Mouse (Mus musculus) cerebellum, adult 9-10 months (tissue): ENCODE results near the gene Nfasc.
A peak's percentile ranks its signal among the peaks of the same experiment; 100 is the strongest.

Experiments used
- DNase-seq: peaks from one replicate; pipeline ENCODE4 v3.0.0; 2022

Gene Nfasc

DNA sequence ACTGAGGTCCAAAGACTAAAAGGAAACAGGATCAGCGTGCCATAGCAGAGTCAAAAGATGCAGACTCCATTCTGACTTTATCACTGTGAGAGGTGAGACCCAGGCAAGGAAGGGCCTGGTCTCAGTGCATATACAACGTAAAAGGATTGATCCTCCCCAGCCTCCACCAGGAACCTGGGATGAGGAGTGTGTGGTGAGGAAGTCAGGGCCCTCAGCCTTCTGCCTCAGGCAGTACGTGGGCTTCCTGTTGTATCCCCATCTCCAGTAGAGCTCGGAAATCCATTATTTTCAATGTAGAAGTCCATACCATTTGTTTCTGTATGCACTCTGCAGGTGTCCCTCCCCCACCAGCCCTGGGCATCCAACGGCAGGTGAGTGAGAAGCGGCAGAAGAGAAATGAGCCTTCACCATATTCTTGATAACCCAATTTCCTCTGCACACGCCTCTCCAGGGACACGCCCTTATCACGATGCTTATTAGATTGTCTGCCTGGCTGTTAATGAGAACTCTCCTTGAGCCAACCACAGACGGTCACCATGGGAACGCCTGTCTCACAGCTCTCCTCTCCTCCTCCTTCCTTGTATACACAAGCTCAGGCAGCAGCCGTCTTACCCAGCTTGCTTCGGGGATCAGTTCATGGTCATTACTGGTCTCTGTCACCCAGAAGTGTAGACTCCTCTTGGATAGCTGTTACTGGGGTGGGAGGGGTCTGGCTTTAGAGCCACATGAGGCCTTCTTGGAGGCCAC, 100.4 kb downstream of the Nfasc start:
- no peak for DNase-seq

DNA sequence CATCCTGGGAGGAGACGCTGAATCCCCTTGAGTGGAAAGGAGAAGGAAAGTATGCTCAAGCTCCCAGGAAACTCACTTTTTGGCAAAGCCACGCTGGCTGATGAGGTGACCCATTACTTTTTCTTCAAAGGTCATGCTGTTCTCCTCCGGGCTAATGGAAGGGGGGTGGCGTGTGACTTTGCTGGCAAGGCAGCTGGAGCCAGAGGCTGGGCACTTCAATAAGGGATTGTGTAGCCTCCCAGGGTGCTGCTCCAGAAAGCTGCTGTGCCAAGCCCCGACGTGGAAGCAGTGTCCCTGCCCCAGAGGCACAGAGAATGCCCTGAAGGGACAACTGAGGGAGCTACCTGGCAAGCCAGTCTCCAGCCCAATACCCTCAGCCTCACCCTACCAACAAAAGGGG, 101.3 kb downstream of the Nfasc start:
- DNase-seq: no peak

- DNase-seq: no peak
These were observed 104.3 kb downstream of the Nfasc start for GRCm38 (mm10) chr1:132637346-132637745.

- peak; percentile 89 for DNase-seq
These were observed 111.8 kb downstream of the Nfasc start for GRCm38 (mm10) chr1:132629611-132630370.

GRCm38 (mm10) chr1:132628599-132628998, 113.0 kb downstream of the Nfasc start:
- DNase-seq: no peak

GRCm38 (mm10) chr1:132628183-132628582, 113.4 kb downstream of the Nfasc start:
- DNase-seq: no peak

GRCm38 (mm10) chr1:132626125-132626756, 115.4 kb downstream of the Nfasc start:
- DNase-seq: peak; percentile 55

- no peak for DNase-seq
These were observed 116.6 kb downstream of the Nfasc start for GRCm38 (mm10) chr1:132625034-132625433.

GRCm38 (mm10) chr1:132624466-132624865, 117.1 kb downstream of the Nfasc start:
- no peak for DNase-seq

DNA sequence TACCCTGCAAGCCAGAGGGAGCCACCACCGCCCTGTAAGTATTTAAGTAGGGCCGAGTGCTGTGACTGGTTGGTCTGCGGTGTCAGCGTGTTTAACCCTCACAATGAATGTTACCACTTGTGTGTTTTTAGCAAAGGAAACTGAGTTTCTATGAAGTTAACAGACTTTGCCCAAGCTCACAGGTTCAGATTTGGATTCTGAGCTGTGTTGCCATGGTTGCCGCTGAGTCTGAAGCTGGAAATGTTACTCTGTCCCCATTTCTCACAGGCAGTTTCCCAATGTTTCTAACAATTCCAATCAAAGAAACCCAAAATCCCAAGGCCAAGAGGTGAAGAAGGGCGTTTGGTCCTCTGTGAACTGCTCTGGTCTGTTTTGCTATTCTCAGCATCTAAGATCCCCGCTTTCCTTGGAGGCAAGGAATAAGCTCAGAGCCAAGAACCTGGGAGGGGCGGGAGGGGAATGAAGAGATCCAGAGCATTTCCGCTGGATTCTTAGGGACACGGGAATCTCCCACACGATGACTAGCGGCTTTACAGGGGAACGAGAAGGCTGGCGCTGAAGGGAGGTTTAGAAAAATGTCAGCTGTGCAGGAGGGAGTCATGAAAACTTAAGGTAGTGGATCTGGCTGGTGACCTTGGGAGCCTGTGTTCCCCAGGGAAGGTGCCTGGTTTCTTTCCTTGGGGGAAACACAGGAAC, 117.8 kb downstream of the Nfasc start:
- no peak for DNase-seq

- DNase-seq: no peak
These were observed 129.5 kb downstream of the Nfasc start for GRCm38 (mm10) chr1:132612066-132612465.

DNA sequence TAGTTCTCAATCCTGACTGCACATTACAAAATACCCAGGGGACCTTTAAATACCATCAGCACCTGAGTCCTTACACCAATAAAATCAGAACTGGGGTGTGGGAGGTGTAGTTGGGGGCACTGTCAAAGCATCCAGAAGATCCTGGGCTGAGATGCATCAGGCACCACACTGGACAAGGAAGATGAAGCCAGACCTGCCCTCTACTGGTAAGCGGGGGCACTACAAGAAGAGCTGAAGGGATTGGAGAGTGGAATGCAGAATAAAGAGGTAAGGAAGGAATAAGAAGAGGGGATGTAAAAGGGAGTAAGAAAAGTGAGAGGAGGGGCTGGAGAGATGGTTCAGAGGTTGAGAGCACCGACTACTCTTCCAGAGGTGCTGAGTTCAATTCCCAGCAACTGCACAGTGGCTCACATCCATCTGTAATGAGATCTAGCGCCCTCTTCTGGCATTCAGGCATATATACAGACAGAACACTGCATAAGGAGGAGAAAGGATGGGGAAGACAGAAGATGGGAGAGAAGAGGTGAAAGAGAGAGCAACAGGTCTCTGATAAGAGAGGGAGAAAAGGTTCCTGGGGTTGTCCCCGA, 132.5 kb downstream of the Nfasc start:
- DNase-seq: peak; percentile 81

DNA sequence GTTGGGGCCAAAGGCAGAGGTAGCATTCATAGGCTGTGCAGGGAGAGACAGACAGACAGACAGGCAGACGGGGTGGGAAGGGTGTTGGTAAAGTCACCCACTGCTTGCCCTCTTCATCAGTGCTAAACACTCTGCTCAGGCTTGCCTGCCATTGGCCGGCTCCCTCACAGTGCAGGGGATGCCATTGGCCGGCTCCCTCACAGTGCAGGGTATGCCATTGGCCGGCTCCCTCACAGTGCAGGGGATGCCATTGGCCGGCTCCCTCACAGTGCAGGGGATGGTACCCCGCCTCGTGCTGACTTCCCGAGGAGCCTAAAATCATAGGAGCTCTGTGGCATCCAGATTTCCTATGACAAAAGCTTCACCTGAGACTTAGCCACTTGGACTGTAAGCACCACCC, 139.4 kb downstream of the Nfasc start:
- DNase-seq: no peak

DNA sequence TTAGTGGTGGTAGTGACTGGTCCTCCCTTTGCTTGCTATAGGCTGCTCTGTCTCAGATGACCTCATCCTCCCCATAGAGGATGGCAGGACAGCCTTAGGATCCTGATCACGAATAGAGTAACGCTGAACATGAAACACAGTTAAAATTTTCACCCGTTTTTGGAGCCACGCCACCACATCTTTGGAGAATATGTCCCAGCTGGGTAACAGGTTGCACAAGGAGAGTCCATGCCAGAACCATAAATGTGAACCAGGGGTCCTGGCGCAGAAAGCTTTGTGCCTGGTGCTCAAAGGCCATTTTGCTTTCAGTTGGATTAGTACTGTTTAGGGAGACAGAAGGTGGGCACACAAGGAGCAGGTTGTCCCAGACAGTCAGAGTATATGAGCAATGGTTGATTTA, 143.6 kb downstream of the Nfasc start:
- no peak for DNase-seq

- no peak for DNase-seq
These were observed 145.9 kb downstream of the Nfasc start for GRCm38 (mm10) chr1:132595741-132596140.

- DNase-seq: peak; percentile 91
These were observed 147.0 kb downstream of the Nfasc start for GRCm38 (mm10) chr1:132594587-132594986.

GRCm38 (mm10) chr1:132592145-132592544, 149.5 kb downstream of the Nfasc start:
- DNase-seq: no peak

- DNase-seq: peak; percentile 67
These were observed 150.1 kb downstream of the Nfasc start for GRCm38 (mm10) chr1:132591399-132591930.

- no peak for DNase-seq
These were observed 154.9 kb downstream of the Nfasc start for GRCm38 (mm10) chr1:132586679-132587201.

DNA sequence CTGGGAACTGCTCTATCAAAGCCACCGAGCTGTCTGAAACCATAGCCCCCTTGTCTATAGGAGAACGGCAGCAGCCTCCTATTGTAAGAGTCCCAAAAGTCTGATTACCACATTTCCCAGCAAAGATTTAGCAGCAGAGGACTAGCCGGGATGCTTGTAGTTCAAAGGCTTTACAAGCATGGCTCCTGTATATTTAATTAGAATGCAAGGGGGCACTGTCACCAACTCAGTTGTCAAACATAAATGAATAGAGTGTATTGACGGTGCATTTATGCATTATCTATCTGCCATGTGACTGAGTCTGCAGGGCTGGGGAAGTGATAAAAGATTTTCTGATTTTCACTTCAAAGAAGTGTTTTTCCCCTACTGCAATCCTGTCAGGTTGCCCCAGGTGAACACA, 156.2 kb downstream of the Nfasc start:
- no peak for DNase-seq

GRCm38 (mm10) chr1:132582998-132583604, 158.5 kb downstream of the Nfasc start:
- no peak for DNase-seq
